Mouse (Mus musculus): ENCODE data around the gene Csf2.

Gene Csf2

DNA sequence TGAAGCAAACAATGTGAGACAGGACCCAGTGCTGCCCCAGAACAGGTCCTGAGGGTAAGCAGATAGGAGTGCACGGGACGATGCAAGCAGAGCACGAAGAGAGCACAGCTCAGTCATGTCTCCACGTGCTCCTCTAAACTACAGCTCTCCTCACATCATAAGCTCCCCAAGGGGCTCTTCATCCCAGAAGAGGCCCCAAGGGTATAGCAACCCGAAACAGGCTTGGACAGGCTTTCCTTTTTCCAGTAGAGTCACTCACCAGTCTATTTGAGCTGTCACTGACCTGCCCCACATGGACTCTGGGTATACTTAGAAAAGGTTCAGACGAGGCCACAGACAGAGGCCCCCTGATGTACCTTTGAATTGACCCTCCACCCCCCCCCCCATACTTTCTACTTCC lies 5.0 kb downstream of the Csf2 start:
- in situ Hi-C loops (cut with MboI, MseI) = no loop called here

DNA sequence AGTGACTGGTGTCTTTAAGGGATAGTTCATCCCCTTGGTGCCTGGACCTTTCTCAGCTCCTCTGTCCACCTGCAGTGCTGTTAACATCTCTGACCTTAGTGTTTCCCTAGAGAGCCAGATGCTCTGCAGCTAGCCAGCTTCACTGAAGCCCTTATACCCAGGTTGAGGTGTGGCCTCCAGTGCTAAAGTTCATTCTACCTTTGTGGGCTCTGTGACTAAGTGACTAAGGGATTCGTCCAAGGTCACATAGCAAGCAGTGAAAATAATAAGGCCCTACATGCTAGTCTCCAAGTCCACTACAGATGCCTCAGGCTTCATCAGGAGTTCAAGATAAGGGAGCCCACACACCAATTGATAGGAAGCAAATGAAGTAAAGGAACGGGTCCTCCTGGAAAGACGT lies 7.0 kb downstream of the Csf2 start:
- in situ Hi-C loops (cut with MboI, MseI) = no loop called here

DNA sequence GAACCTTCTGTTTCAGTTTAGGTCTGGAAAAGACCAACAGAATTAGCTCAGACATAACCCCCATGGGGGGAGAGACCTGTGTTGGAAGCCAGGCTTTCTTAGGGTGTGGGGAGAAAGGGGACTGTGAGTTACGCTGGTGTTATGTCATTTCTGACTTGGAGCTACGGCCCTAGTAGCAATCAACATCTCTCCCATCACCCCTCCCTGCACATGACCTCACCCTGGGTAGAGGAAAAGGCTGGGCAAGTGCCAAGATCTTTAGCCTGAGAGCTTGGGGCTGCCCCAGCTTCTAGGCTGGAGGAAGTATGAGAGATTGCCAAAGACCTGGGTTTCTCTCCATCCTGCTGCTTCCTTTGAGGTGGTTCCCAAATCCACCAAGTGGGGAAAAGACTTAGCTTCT lies 12.5 kb downstream of the Csf2 start:
- in situ Hi-C loops (cut with MboI, MseI) = no loop called here

DNA sequence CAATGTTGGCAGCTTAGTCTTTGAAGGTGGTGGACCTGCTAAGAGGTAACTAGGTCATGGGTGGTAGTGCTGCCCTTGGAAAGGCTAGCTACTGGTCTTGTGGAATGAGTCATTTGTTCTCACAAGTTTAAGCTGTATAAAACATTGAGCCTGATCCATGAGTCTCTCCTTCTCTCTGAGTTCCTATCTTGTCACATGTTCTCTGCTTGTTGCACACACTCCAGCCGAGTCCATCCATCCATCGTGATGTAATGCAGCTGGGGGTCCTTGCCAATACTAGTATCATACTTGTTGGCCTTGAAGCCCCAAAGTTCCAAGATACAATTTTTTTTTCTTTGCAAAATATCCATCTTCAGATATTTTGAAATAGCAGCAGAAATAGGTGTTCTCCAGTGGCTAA lies 22.0 kb downstream of the Csf2 start:
- in situ Hi-C loops (cut with MboI, MseI) = no loop called here

GRCm38 (mm10) chr11:54224475-54224986 lies 24.9 kb downstream of the Csf2 start:
- in situ Hi-C loops (cut with MboI, MseI) = no loop called here

DNA sequence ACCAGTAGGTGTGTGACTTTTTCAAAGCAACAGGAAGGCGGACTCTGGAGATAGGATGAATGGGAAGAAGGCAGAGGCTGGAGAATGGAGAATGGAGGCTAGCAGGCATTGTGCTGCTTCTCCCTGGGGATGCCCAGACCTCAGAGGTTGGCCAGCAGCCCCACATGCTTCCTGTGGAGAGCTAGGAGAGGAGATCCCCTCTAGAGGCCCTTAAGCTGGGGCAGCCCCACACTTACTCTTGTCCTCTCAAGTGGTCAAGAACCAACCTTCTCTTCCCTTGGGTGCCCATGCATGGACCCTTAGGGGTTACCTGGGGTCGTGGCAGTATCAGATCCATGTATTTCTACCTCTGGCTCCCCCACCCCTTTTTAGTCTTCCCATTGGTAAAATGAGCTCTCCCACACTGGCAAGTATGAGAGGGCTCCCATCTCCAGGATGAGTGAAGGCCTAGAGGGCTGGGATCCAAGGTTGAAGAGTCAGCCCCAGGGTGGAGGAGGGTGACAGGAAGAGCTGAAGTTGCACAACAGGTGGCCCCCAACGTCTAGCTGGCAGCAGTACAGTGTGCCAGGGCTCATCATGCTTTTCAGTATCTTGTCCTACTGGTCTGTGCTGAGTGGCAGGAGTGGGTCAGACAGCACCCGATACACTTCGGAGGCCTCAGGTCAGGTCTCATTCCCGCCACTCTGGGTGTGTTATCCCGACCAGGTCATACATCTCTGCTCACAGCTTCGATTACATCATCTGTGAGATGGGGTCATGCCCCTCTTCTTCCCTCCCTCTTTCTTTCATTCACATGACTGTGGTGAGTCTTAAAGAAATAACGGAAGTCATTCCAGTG lies 25.6 kb downstream of the Csf2 start:
- in situ Hi-C loops (cut with MboI, MseI) = no loop called here

DNA sequence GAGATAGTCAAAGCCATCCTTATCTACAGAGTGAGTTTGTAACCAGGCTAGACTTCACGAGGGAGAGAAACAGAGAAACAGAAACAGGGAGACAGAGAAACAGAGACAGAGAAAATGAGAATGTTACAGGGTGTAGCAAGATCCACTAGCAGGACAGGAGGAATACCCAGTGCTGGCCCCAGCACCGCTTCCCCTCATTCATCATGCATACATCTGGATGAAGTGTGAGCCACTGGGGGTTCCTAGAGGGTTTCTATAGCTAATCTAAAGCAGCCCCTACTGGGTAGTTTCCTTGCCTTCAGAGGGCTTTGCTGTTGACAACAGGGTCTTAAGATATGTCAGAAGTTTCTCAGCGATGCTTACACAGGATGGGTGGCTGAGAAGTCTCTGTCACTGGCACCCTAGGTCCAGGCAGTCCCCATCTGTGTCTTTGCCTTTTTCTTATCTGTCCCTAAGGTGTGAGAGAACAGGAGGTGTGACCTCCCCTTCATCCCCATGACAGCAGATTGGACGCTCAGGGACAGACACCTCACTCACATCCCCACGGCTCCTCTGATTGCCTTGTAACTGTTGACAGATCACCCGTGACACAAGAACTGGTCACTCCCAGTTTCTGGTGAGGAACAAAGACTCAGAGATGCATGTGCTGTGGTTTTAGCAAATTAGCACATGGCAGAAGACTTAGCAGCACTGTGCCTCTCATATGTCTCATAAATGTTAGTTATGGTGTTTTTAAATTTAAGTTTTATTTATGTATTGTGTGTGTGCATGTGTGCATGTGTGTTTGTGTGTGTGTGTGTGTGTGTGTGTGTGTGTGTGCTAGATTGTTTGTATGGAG lies 29.3 kb downstream of the Csf2 start:
- in situ Hi-C loops (cut with MboI, MseI) = no loop called here

DNA sequence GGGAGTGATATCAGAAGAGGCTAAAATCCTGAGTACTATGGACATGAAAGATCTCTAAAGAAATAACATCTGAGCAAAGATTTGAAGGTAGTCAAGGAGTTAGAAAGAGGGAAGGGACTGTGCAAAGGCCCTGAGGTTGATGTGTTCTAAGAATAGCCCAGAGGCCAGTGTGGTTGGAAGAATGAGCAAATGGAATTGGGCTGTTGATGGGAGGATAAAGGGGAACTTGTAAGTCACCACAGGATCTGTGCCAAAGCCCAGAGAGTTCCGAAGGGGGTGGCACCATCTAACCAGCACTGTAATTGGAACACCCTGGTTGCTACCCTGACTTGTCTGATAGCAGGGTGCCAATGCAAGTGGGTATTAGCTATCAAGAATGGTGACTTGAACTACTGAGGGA lies 30.3 kb downstream of the Csf2 start:
- in situ Hi-C loops (cut with MboI, MseI) = no loop called here

- in situ Hi-C loops (cut with MboI, MseI) = no loop called here
Observed at GRCm38 (mm10) chr11:54217384-54217783, 32.1 kb downstream of the Csf2 start.

- in situ Hi-C loops (cut with MboI, MseI) = no loop called here
Observed at GRCm38 (mm10) chr11:54216091-54216490, 33.4 kb downstream of the Csf2 start.

DNA sequence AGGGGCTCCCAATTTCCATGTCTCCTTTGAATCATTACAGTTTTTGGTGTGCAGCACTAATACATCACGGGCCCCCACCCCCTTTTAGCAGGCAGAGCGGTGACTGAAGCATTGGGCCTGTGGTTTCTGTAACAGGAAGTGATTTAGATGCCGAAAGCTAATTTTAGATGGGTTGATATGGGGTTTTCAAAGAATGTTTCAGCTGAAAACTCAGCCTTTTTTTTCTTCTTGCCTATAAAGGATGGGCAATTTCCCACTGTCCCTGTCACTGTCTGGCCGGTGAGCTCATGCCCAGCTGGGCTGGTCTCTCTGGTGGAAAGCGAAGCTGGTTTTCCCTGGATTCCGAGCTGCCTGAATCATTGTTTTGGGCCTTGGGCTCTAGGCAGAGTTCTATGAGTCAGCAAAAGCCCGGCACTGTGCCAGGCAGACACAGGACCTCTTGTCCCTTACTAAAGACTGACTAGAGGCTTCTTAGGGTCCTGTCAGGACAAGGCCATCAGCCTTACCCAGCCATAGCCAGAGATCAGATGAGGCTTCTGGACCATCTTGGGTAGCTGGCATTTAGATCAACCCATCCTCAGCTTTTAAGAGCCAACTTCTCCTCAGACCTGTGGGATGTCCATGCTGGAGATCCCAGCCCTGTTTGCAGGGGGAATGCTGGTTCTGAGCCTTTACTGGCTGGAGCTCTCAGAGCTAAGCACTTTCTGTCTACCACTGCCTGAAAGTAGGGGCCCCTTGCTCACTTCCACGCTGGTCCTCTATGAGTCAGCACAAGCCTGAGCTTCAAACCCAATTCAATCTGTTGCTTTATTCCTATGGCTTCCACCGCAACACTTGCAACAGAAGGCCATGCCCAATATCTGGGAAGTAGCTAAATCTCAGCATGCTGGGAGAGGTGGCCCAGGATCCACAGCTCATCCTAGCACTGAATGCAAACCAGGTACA lies 34.7 kb downstream of the Csf2 start:
- in situ Hi-C loops (cut with MboI, MseI) = no loop called here

- in situ Hi-C loops (cut with MboI, MseI) = no loop called here
Observed at GRCm38 (mm10) chr11:54213631-54214030, 35.8 kb downstream of the Csf2 start.

GRCm38 (mm10) chr11:54206993-54207392 lies 42.5 kb downstream of the Csf2 start:
- in situ Hi-C loops (cut with MboI, MseI) = no loop called here

- in situ Hi-C loops (cut with MboI, MseI) = no loop called here
Observed at GRCm38 (mm10) chr11:54205366-54205765, 44.1 kb downstream of the Csf2 start.

- in situ Hi-C loops (cut with MboI, MseI) = no loop called here
Observed at GRCm38 (mm10) chr11:54204781-54205180, 44.7 kb downstream of the Csf2 start.

DNA sequence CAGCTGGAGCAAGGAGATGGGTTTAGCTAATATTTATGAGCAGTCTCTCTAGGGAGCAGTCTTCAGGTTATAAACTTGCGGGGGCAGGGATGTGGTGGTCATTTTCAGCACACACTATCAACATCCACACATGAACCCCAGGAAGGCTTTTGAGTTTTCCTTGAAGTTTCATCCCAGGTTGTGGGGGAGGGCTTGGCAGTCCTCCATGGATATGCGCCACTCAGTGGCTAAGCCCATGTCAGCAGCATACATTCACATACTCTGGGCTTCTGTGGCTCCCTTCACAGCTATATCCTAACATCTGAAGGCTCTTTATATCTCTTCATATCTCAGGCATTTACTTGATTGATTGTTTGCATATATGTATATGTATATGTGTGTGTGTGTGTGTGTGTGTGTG lies 46.3 kb downstream of the Csf2 start:
- in situ Hi-C loops (cut with MboI, MseI) = no loop called here

DNA sequence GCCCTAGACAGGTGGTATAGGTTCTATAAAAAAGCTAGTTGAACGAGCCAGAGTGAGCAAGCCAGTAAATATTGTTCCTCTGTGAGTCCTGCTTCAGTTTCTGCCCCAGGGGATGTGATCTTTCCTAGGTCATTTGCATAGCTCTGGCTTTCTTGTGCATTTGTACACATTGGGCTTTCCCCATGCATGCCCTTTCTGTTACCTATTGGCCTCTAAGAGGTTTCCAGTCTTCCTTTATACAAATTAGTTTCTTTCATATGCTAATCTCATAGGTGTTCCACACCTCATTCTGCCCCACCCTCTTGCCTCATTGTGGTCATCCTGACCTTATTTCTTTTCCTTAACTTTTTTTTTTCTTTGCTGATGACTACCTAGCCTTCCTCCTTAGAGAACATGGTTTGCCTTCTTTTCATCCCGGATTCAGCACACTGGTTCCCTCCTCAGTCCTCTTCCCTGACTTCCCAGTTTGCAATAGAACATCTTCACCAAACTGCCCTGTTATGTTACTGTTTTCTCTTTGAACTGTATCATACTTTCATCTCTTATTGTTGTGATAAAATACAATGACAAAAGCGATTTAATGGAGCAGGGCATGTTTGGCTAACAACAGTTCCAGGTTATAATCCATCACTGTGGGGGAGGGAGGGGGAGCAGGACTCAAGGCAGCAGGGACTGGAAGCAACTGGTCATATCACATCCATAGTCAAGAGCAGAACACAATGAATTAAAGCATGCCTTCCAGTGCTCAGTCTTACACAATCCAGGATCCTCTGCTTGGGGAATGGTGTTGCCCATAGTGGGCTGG lies 47.4 kb downstream of the Csf2 start:
- in situ Hi-C loops (cut with MboI, MseI) = no loop called here

DNA sequence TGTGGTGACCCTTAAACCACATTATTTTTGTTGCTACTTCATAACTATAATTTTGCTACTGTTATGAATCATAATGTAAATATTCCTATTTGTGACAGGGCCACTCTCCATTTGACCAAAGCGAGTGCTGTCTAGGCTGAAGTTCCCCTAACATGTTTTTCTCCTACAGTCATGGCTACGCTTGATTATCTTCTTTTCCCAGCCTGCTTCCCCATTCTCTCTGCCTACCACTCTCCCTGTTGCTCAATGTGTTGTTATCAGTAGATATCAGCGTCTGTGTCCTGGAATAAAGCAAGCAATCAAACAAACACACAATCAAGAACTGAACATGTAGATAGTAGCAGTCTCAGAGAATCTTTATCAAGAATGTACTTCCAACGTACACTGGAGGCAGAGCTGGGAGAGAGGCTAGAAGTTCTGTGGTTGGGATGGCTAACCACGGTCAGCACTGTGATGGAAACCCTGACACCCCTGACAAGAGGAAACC lies 48.1 kb downstream of the Csf2 start:
- in situ Hi-C loops (cut with MboI, MseI) = no loop called here
